Mouse (Mus musculus) CH12.LX (cell line): ENCODE results near the gene Yaf2.

Experiments
- BHLHE40 ChIP-seq: IDR thresholded peaks from 2 replicates; pipeline ENCODE4 v1.6.1; 2011; ENCODE audit warnings: mild to moderate bottlenecking, low read depth, low read length, improper control_type of control experiment
- CTCF ChIP-seq, 2 experiments: IDR thresholded peaks in 1 of 2; conservative IDR thresholded peaks in 1 of 2; 2 replicates each; pipeline ENCODE4 v1.5.1; 2011 to 2012; ENCODE audit warnings: low read depth in 2 of 2, low read length in 2 of 2, improper control_type of control experiment in 1 of 2, inconsistent platforms in 1 of 2, mild to moderate bottlenecking in 1 of 2, moderate library complexity in 1 of 2
- E2F4 ChIP-seq: IDR thresholded peaks from 2 replicates; pipeline ENCODE4 v1.6.1; 2011; ENCODE audit warnings: low read depth, low read length, improper control_type of control experiment; ENCODE audit not compliant: insufficient replicate concordance
- IRF4 ChIP-seq: IDR thresholded peaks from 2 replicates; pipeline ENCODE4 v1.6.1; 2014; ENCODE audit warnings: low read depth, mild to moderate bottlenecking, inconsistent platforms, low read length, improper control_type of control experiment
- MAX ChIP-seq: IDR thresholded peaks from 2 replicates; pipeline ENCODE4 v1.6.1; 2011; ENCODE audit warnings: low read length, improper control_type of control experiment
- MAZ ChIP-seq: IDR thresholded peaks from 2 replicates; pipeline ENCODE4 v1.6.1; 2012; ENCODE audit warnings: low read depth, mild to moderate bottlenecking, inconsistent platforms, low read length, improper control_type of control experiment, moderate library complexity
- MEF2A ChIP-seq: IDR thresholded peaks from 2 replicates; pipeline ENCODE4 v1.6.1; 2014; ENCODE audit warnings: low read depth, mild to moderate bottlenecking, inconsistent platforms, low read length, improper control_type of control experiment, borderline replicate concordance
- NELFE ChIP-seq: IDR thresholded peaks from 2 replicates; pipeline ENCODE4 v1.6.1; 2011; ENCODE audit warnings: low read depth, low read length, improper control_type of control experiment
- POLR2A ChIP-seq: IDR thresholded peaks from 2 replicates; pipeline ENCODE4 v1.6.1; 2011; ENCODE audit warnings: low read depth, mild to moderate bottlenecking, improper control_type of control experiment, low read length
- POLR2AphosphoS2 ChIP-seq: IDR thresholded peaks from 2 replicates; pipeline ENCODE4 v1.6.1; 2011; ENCODE audit warnings: low read depth, low read length, improper control_type of control experiment
- SIN3A ChIP-seq: IDR thresholded peaks from 2 replicates; pipeline ENCODE4 v1.6.1; 2012; ENCODE audit warnings: low read length, improper control_type of control experiment, inconsistent platforms
- UBTF ChIP-seq: IDR thresholded peaks from 2 replicates; pipeline ENCODE4 v1.6.1; 2012; ENCODE audit warnings: low read depth, mild to moderate bottlenecking, inconsistent platforms, low read length, improper control_type of control experiment, moderate library complexity
- ZC3H11A ChIP-seq: IDR thresholded peaks from 2 replicates; pipeline ENCODE4 v1.6.1; 2012; ENCODE audit warnings: low read depth, mild to moderate bottlenecking, inconsistent platforms, low read length, improper control_type of control experiment

- TF ChIP-seq E2F4, result no peak
- no peak for TF ChIP-seq CTCF (conservative IDR thresholded peaks at IDR 0.05 in 1 of 2, IDR thresholded peaks at IDR 0.05 in 1 of 2; ENCODE audit: low read depth in 2 of 2, low read length in 2 of 2)
- no peak for TF ChIP-seq POLR2AphosphoS2
- TF ChIP-seq POLR2A, result no peak
- no peak for TF ChIP-seq UBTF
- TF ChIP-seq MEF2A, result no peak
- TF ChIP-seq SIN3A, result no peak
- TF ChIP-seq NELFE, result no peak
- no peak for TF ChIP-seq ZC3H11A
- no peak for TF ChIP-seq MAZ
- no peak for TF ChIP-seq IRF4
- TF ChIP-seq BHLHE40, result no peak
- no peak for TF ChIP-seq MAX
Observed at GRCm38 (mm10) chr15:93272948-93273347, 63.8 kb downstream of the Yaf2 start.
